Mouse (Mus musculus): Measurements from ENCODE around the gene Itgb3bp. TPM values are rescaled to one million over a fixed set of nuclear protein-coding genes. Genes with fewer than 3 reads are reported as not detected.
A peak's percentile ranks its signal among the peaks of the same experiment; 100 is the strongest.

The Itgb3bp gene
- polyA plus RNA-seq, 1 experiment from 2014 or later = 47.1 TPM

- no peak overlapping the region for H3K9ac ChIP-seq (replicated peaks; ENCODE audit: low read depth, low read length)
- H3K36me3 ChIP-seq (ENCODE audit: control insufficient read depth, insufficient read depth, low read length) = no peaks in the 10 kb centered on the region
- H3K27ac ChIP-seq (ENCODE audit: low read length) = no peak overlapping the region
- no peaks in the 10 kb centered on the region for H3K9me3 ChIP-seq (ENCODE audit: control insufficient read depth, low read depth, low read length)
- no peaks in the 10 kb centered on the region for H3K4me1 ChIP-seq (ENCODE audit: control insufficient read depth, insufficient read depth, low read length)
- no peak overlapping the region for H3K4me3 ChIP-seq (ENCODE audit: low read depth, low read length)
- no peaks in the 10 kb centered on the region for H3K27me3 ChIP-seq (ENCODE audit: control insufficient read depth, insufficient read depth, low read length)
- WGBS = 68% methylated on average over 2 of the region's 2 CpGs
- ATAC-seq (ENCODE audit: insufficient number of reproducible peaks, insufficient read depth, low FRiP score, low read depth) = no peak
- no peak overlapping the region for H3K4me2 ChIP-seq (replicated peaks; ENCODE audit: low read depth, low read length)
Observed at GRCm38 (mm10) chr4:99944606-99945005, 15.0 kb upstream of the Itgb3bp start.

DNA sequence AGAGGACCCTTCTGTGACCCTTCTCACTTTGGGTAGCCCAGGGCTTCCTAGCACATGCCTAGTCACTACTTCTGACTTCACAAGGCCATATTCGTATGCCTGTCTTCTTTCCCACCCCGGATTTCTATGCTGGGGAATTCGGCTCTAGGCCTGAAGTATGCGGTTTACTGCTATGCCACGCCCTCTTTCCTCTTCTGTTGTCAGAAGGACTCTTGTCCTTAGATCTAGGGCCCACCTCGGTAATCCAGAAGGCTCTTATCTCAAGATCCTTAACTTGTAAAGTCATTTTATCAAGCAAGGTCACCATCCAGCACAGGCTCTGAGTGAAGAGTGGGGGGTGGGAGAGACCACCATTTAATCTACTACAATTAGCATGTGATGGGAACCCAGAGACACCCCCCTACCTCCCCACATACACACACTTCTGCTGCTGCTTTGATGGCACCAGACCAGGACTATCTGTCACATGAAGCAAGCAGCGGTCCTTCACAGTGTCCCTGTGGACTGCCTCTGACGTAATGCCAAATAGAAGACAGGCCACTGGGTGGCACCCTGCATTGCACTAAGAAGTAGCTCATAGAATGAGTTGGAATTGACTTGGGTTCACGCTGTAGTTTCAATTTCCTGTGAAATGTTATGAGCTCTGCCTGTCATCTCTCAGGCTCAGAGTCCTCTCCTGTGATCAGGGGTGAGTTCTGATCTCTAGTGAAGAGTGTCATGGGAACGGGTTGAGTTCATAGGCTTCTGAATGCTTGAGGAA lies 12.2 kb upstream of the Itgb3bp start:
- Histone ChIP-seq H3K4me1 (ENCODE audit: control insufficient read depth, insufficient read depth, low read length) (no peaks in the 10 kb centered on the region), H3K9ac (replicated peaks; ENCODE audit: low read depth, low read length) (no peak overlapping the region), H3K4me2 (replicated peaks; ENCODE audit: low read depth, low read length) (no peak overlapping the region), H3K27ac (ENCODE audit: low read length) (no peak overlapping the region), H3K27me3 (ENCODE audit: control insufficient read depth, insufficient read depth, low read length) (no peaks in the 10 kb centered on the region), H3K4me3 (ENCODE audit: low read depth, low read length) (no peak overlapping the region), H3K9me3 (ENCODE audit: control insufficient read depth, low read depth, low read length) (no peaks in the 10 kb centered on the region), H3K36me3 (ENCODE audit: control insufficient read depth, insufficient read depth, low read length) (no peaks in the 10 kb centered on the region)
- no peak for ATAC-seq (ENCODE audit: insufficient number of reproducible peaks, insufficient read depth, low FRiP score, low read depth)
- 69% methylated on average over 10 of the region's 10 CpGs for WGBS

DNA sequence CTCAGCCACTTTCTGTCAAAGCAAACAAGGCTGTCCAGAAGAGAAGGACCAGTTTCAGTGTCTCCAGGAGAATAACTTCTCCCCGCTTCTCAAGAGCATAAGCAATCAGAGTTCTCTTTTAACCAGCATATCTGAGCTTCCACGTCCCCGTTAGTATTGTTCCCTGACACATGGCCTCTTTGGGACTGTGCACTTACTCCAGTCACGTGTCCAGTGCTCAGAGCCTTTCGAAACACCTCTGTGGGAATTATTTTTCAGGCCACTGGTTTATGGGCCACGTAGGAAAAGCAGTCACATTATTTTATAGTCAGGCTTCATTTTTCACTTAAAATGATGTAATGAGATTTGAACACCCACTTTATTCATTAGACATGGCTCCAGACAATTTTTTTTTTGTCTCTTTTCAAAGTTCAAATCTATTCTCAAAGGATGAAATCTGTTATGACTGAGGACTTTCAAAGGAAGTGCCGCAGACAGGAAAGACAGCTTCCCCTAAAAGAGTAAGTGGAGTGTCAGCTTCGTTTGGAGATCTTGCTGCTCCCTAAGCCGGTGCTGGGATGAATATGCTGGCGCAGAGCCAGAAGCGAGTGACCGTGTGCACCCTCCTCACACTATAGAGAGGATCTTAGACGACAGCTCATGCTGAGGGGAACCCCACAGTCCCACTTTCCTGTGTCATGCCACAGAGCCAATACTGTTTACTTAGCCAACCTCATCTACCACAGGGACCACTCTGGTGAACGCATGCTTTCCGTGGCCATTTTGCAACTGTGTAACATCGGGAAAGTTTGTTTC lies 10.3 kb upstream of the Itgb3bp start:
- no peak overlapping the region for H3K4me3 ChIP-seq (ENCODE audit: low read depth, low read length)
- H3K27me3 ChIP-seq (ENCODE audit: control insufficient read depth, insufficient read depth, low read length) = no peaks in the 10 kb centered on the region
- no peaks in the 10 kb centered on the region for H3K4me1 ChIP-seq (ENCODE audit: control insufficient read depth, insufficient read depth, low read length)
- H3K36me3 ChIP-seq (ENCODE audit: control insufficient read depth, insufficient read depth, low read length) = no peaks in the 10 kb centered on the region
- no peak overlapping the region for H3K9ac ChIP-seq (replicated peaks; ENCODE audit: low read depth, low read length)
- ATAC-seq (ENCODE audit: insufficient number of reproducible peaks, insufficient read depth, low FRiP score, low read depth) = no peak
- no peaks in the 10 kb centered on the region for H3K9me3 ChIP-seq (ENCODE audit: control insufficient read depth, low read depth, low read length)
- WGBS = 55% methylated on average over 16 of the region's 16 CpGs
- no peak overlapping the region for H3K4me2 ChIP-seq (replicated peaks; ENCODE audit: low read depth, low read length)
- H3K27ac ChIP-seq (ENCODE audit: low read length) = no peak overlapping the region

GRCm38 (mm10) chr4:99936278-99936677 lies 6.7 kb upstream of the Itgb3bp start:
- Histone ChIP-seq H3K9me3 (ENCODE audit: control insufficient read depth, low read depth, low read length) (no peaks in the 10 kb centered on the region), H3K36me3 (ENCODE audit: control insufficient read depth, insufficient read depth, low read length) (no peaks in the 10 kb centered on the region), H3K4me3 (ENCODE audit: low read depth, low read length) (no peak overlapping the region), H3K9ac (replicated peaks; ENCODE audit: low read depth, low read length) (no peak overlapping the region), H3K27ac (ENCODE audit: low read length) (no peak overlapping the region), H3K27me3 (ENCODE audit: control insufficient read depth, insufficient read depth, low read length) (no peaks in the 10 kb centered on the region), H3K4me2 (replicated peaks; ENCODE audit: low read depth, low read length) (no peak overlapping the region), H3K4me1 (ENCODE audit: control insufficient read depth, insufficient read depth, low read length) (0 out of 2 replicates have a peak, but pooled peaks cover 1% of the 10 kb centered on the region)
- ATAC-seq (ENCODE audit: insufficient number of reproducible peaks, insufficient read depth, low FRiP score, low read depth) = no peak
- 88% methylated on average over 5 of the region's 5 CpGs for WGBS

DNA sequence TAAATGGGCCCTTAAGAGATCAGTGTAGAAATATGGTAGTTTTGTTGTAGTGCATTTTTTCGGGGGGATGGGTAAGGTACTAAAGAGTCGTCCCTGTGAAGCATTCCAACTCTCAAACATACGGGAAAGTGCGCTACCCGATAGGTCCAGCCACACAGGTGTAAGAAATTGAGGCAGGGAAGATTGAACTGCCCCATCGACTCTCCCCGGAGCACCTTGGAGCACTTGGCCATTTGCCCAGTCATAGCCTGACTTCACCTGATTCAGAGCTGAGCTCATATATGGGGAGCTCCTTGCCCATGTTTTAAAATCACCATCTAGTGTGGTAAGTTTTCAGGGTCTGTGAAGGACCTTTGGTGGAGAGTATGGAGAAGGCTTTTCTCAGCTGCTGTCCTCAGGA lies 5.2 kb upstream of the Itgb3bp start:
- H3K4me2 ChIP-seq (replicated peaks; ENCODE audit: low read depth, low read length) = no peak overlapping the region
- no peak overlapping the region for H3K4me3 ChIP-seq (ENCODE audit: low read depth, low read length)
- WGBS = 86% methylated on average over 7 of the region's 7 CpGs
- H3K27me3 ChIP-seq (ENCODE audit: control insufficient read depth, insufficient read depth, low read length) = no peaks in the 10 kb centered on the region
- H3K9ac ChIP-seq (replicated peaks; ENCODE audit: low read depth, low read length) = no peak overlapping the region
- H3K9me3 ChIP-seq (ENCODE audit: control insufficient read depth, low read depth, low read length) = no peaks in the 10 kb centered on the region
- no peaks in the 10 kb centered on the region for H3K36me3 ChIP-seq (ENCODE audit: control insufficient read depth, insufficient read depth, low read length)
- ATAC-seq (ENCODE audit: insufficient number of reproducible peaks, insufficient read depth, low FRiP score, low read depth) = no peak
- no peak overlapping the region for H3K27ac ChIP-seq (ENCODE audit: low read length)
- H3K4me1 ChIP-seq (ENCODE audit: control insufficient read depth, insufficient read depth, low read length) = peaks cover 11% of the 10 kb centered on the region; the same call in 1 of the 2 replicates

GRCm38 (mm10) chr4:99931807-99932206 lies 2.2 kb upstream of the Itgb3bp start:
- H3K4me3 ChIP-seq (ENCODE audit: low read depth, low read length) = no peak overlapping the region
- peaks cover 11% of the 10 kb centered on the region; the same call in 1 of the 2 replicates for H3K4me1 ChIP-seq (ENCODE audit: control insufficient read depth, insufficient read depth, low read length)
- no peak overlapping the region for H3K27ac ChIP-seq (ENCODE audit: low read length)
- no peaks in the 10 kb centered on the region for H3K36me3 ChIP-seq (ENCODE audit: control insufficient read depth, insufficient read depth, low read length)
- ATAC-seq (ENCODE audit: insufficient number of reproducible peaks, insufficient read depth, low FRiP score, low read depth) = no peak
- WGBS = 86% methylated on average over 4 of the region's 4 CpGs
- H3K27me3 ChIP-seq (ENCODE audit: control insufficient read depth, insufficient read depth, low read length) = no peaks in the 10 kb centered on the region
- H3K9ac ChIP-seq (replicated peaks; ENCODE audit: low read depth, low read length) = no peak overlapping the region
- H3K4me2 ChIP-seq (replicated peaks; ENCODE audit: low read depth, low read length) = no peak overlapping the region
- no peaks in the 10 kb centered on the region for H3K9me3 ChIP-seq (ENCODE audit: control insufficient read depth, low read depth, low read length)

- Histone ChIP-seq H3K9ac (replicated peaks; ENCODE audit: low read depth, low read length) (no peak overlapping the region), H3K27me3 (ENCODE audit: control insufficient read depth, insufficient read depth, low read length) (no peaks in the 10 kb centered on the region), H3K4me3 (ENCODE audit: low read depth, low read length) (no peak overlapping the region), H3K27ac (ENCODE audit: low read length) (no peak overlapping the region), H3K36me3 (ENCODE audit: control insufficient read depth, insufficient read depth, low read length) (no peaks in the 10 kb centered on the region), H3K4me2 (replicated peaks; ENCODE audit: low read depth, low read length) (peak overlapping the region; percentile 93; the same call in 1 of the 2 replicates), H3K4me1 (ENCODE audit: control insufficient read depth, insufficient read depth, low read length) (peaks cover 11% of the 10 kb centered on the region; the same call in 1 of the 2 replicates), H3K9me3 (ENCODE audit: control insufficient read depth, low read depth, low read length) (no peaks in the 10 kb centered on the region)
- no peak for ATAC-seq (ENCODE audit: insufficient number of reproducible peaks, insufficient read depth, low FRiP score, low read depth)
- WGBS = 81% methylated on average over 11 of the region's 11 CpGs
Observed at GRCm38 (mm10) chr4:99931240-99931580, 1.6 kb upstream of the Itgb3bp start.

GRCm38 (mm10) chr4:99930518-99931239 lies 1.1 kb upstream of the Itgb3bp start:
- Histone ChIP-seq H3K4me3 (ENCODE audit: low read depth, low read length) (peak overlapping the region; percentile 67; the same call in 1 of the 2 replicates), H3K9ac (replicated peaks; ENCODE audit: low read depth, low read length) (no peak overlapping the region), H3K36me3 (ENCODE audit: control insufficient read depth, insufficient read depth, low read length) (no peaks in the 10 kb centered on the region), H3K4me2 (replicated peaks; ENCODE audit: low read depth, low read length) (peak overlapping the region; percentile 93), H3K27ac (ENCODE audit: low read length) (no peak overlapping the region), H3K4me1 (ENCODE audit: control insufficient read depth, insufficient read depth, low read length) (peaks cover 11% of the 10 kb centered on the region; the same call in 1 of the 2 replicates), H3K9me3 (ENCODE audit: control insufficient read depth, low read depth, low read length) (no peaks in the 10 kb centered on the region), H3K27me3 (ENCODE audit: control insufficient read depth, insufficient read depth, low read length) (no peaks in the 10 kb centered on the region)
- no peak for ATAC-seq (ENCODE audit: insufficient number of reproducible peaks, insufficient read depth, low FRiP score, low read depth)
- 52% methylated on average over 10 of the region's 10 CpGs for WGBS

Data from stomach, embryonic 14.5 days (tissue).